Mouse (Mus musculus) activated CD4-positive, CD25-positive, alpha-beta regulatory T cell, adult 9 weeks (primary cell): ENCODE results near the gene Osgin1. TPM values are rescaled to one million over a fixed set of nuclear protein-coding genes. Genes with fewer than 3 reads are reported as not detected.

Experiments used
- polyA plus RNA-seq: library from polyadenylated mRNA; unstranded; fragments of 100-300 nt; shearing (Covaris generic); gene quantifications from one replicate; pipeline ENCODE4 v1.2.1, GENCODE M21; 2017

The Osgin1 gene
- polyA plus RNA-seq = 24.3 TPM

DNA sequence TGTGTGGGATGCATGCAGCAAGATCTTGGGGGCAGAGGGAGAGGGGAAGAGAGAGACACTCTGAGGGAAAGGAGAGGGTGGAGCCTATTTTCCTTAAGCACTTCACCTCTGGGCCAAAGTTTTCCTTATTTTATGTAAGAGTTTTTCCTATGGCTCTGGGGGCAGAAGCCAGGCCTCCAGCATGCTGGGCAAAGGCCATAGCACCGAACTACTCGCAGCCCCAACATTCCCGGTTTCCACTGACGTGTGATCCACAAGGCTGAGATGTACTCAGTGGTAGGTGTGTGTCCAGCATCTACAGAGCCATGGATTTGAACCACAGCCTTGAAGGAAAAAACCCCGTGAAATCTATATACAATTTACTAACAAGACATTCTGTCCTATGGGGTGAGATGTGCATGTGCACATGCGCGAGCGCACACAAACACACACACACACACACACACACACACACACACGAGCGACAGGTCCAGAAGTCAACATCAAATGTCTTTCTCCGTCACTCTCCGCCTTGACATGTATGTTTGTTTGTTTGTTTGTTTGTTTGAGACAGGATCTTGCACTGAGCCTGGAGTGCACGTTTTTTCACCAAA lies at the start of gene Osgin1:
Osgin1 (plus strand) TSS at position 543 of the 593 bp plus-strand sequence.

DNA sequence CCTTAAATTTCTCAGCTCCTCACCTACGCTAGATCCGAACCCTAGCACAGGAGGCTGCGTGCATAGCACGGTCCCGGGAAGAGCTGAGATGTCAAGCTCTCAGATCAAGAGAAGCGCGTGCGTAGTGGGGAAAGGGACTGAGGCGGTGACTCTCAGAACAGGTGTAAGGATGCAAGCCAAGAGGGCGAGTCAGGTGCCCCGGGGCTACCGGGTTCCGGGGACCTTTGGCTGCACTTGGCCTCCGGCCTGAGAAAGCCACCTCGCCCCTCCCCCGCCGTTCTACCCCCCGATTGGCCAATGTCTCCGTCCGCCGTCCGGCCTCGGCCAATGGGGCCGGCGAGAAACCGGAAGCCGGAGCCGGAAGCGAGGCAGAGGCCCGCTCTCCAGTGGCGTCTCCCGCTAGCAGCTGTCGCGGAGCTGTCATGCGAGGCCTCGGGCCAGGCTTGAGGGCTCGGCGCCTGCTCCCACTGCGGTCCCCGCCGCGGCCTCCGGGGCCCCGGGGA lies 39.3 kb upstream of the Osgin1 start, which contains the start of gene Mlycd:
Mlycd (plus strand) TSS at position 355 of the 503 bp plus-strand sequence.

GRCm38 (mm10) chr8:119446211-119446989 lies 12.5 kb downstream of the Osgin1 start, which contains the start of gene Necab2:
Necab2 (plus strand) TSS chr8:119446719.

Other genes with a start within 250 kb of the Osgin1 start
- gene Hsbp1, start 89.6 kb upstream of the Osgin1 start, polyA plus RNA-seq = 214 TPM
- gene Mlycd, start 39.2 kb upstream of the Osgin1 start, polyA plus RNA-seq = 2.0 TPM
- not detected for gene Necab2, start 12.6 kb downstream of the Osgin1 start, polyA plus RNA-seq
- not detected for gene Slc38a8, start 67.6 kb downstream of the Osgin1 start, polyA plus RNA-seq
- gene Mbtps1, start 124.6 kb downstream of the Osgin1 start, polyA plus RNA-seq = 110 TPM
- gene Hsdl1, start 141.1 kb downstream of the Osgin1 start, polyA plus RNA-seq = 104 TPM
- gene Dnaaf1, start 141.1 kb downstream of the Osgin1 start, polyA plus RNA-seq = not detected
- 38.1 TPM for gene Taf1c, start 171.1 kb downstream of the Osgin1 start, polyA plus RNA-seq
- gene Adad2, start 178.6 kb downstream of the Osgin1 start, polyA plus RNA-seq = not detected
- not detected for gene Kcng4, start 201.6 kb downstream of the Osgin1 start, polyA plus RNA-seq
- not detected for gene Wfdc1, start 232.2 kb downstream of the Osgin1 start, polyA plus RNA-seq